Mouse (Mus musculus): ENCODE results near the gene Hspg2.

Gene Hspg2

DNA sequence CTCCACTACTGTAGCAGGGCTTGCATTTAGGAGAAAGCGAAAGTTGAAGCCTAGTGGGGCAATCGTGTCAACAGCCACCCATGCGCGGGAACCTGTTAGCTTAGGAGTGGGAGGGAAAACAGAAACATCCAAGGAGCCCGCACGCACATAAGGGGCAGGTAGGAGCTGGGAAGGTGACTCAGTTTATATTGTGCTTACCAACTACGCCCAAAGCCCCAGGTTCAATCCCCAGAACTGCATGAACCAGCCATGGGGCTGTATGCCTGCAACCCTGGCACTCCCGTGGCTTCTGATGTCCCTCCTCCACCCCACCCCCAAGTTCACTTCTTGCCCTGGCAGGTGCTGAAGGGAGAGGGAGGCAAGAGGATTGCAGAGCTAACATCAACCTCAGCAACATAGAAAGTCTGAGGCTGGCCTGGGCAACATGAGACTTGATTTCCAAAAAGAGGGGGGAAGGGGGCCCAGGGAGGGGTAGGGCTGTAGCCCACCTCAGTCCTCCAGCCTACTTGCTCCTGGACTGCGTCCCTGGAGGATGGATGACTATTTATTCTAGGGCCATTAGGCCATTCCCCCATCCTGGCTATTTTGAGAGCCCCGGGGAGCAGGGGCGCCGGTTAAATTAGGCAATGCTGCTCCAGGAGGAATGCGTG, 12.9 kb downstream of the Hspg2 start:
- no peak for DNase-seq

DNA sequence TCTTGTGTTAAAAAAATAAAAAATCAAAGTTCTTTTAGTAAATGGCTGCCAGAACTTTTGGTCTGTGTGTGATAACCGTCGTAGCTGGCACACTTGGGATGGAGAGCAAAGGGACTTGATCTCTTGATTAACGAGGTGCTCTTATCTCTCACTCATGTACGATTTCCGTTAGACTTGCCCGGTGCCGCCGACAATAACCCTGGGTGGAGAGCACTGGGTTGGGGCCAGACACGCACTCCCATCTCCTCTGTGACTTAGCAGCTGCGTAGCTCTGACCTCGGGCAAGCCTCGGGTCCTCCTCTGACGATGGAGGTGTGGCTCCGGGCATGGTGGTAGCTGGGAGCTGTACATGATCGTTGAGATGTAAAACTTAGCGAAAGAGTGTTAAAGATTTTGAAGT, 15.3 kb downstream of the Hspg2 start:
- DNase-seq, result no peak

- no peak for DNase-seq
These were observed 16.0 kb downstream of the Hspg2 start for GRCm38 (mm10) chr4:137484586-137484985.

GRCm38 (mm10) chr4:137485258-137485960, 16.8 kb downstream of the Hspg2 start:
- DNase-seq, result no peak

GRCm38 (mm10) chr4:137486081-137487014, 17.8 kb downstream of the Hspg2 start:
- no peak for DNase-seq

GRCm38 (mm10) chr4:137487286-137488000, 18.9 kb downstream of the Hspg2 start:
- no peak for DNase-seq

DNA sequence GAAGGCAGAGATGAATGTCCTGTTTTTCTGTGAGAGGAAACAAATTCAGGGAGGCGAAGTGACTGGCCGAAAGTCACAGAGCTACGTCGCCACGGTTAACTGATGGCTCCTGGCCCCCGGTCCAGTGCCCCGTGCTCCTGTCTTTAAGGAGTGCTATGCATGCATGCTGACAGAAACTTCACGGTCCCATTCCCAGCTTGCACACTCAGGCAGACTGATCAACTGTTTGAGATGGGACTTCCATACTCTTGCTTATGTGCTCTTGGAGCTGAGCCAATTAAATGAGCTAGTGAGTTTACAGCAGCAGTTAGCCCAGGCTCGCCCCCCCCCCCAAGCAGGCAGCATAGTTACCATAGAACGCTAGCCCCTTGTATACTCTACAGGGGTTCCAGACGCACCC, 19.5 kb downstream of the Hspg2 start:
- DNase-seq, result no peak

DNA sequence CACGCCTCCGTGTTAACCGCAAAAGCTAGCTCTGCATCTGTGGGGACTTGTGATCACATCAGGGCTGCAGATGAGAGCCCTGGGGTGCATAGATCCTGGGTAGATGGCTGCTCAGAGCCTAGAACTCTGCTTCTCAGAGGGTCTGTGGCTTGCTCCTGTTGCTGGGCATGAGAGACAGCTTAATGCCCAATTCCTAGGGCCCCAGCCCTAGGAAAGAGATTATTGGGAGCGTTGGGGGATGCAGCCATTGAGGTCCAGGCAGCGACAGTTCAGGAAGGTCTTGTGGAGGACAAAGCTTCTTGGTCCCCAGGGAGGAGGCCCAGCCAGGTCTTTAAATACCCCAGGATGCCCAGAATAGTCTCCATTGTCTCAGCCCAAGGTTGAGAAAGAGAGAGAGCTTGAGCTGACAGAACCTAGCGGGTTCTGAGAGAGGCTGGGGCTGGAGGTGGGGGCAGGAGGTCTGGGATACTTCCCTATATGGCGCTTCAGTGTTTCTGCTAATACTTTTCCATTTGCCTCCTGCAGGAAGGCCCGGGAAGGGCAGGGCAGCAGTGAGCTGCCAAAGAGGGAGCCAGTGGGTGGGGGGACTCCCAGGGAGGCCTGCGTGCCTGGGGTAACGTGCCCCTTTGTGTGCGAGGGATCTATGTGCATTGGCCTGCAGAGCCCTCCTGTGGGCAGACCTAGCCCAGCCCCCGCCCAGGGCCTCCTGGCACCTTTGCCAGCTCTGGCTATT, 20.2 kb downstream of the Hspg2 start:
- peak; percentile 71 for DNase-seq

- no peak for DNase-seq
These were observed 21.4 kb downstream of the Hspg2 start for GRCm38 (mm10) chr4:137489996-137490395.

DNA sequence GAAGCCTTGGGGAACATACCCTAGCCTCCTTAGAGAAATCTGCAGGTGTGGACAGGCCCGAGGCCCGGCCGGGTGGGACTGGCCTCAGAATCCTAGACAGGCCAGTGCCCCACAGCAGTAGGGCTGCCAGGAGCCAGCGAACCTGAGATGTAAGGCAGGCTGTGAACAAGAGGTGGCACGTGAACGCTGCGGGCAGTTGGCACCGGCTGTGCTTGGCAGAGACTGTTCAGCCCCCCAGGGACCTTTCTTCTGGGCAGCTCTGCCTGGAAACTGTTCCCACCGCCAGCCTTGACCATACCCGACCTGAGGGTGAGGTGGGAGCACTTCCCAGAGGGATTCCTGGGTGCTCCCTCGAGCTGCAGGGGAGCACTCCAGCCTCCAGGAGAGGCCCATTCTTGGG, 24.0 kb downstream of the Hspg2 start:
- no peak for DNase-seq

- no peak for DNase-seq
These were observed 24.6 kb downstream of the Hspg2 start for GRCm38 (mm10) chr4:137493187-137493586.

- peak; percentile 70 for DNase-seq
These were observed 26.4 kb downstream of the Hspg2 start for GRCm38 (mm10) chr4:137494751-137495500.

DNA sequence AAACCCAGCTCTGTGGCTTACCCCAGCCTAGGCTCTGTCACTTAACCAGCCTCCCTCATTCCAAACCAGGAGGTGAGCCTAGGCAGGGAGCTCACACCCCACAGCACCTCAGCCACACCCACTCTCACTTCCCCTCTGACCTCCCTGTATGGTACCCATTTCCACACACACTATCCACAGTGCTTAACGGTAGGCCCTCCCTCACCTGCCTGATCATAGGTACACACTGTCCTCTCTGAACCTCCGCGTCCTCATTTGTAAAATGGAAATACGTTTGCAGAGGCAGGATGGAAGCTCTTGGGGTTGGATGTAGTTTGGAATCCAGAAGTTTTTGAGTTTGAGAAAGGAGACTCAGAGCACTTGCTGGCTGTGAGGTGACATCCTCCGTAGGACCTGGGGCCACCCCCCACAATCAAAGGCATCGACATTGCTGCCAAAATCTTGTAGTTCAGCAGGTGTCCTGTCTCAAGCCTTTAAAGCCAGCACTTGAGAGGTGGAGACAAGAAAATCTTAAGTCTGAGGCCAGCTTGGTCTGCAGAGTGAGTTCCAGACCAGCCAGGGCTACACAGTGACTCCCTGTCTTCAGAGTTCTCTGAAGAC, 27.0 kb downstream of the Hspg2 start:
- DNase-seq, result no peak

DNA sequence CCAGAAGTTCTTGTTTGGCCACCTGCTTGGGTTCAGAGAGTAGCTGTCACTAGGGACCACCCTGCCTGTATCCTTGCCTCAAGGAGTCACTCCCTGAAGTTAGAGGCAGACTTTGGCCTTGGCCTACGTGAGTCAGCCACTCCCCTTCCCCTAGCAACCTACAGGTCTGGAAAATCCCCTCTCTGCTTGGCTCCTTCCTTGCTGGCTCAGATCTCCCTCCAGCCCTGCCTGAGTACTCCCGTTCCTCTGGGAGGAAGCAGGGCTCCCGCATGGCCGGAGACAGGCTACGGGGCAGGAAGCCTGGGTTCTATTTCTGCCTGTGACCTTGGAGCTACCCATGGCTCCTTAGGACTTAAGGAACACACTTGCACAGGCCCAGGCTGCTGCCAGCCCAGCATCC, 28.8 kb downstream of the Hspg2 start:
- DNase-seq, result no peak

DNA sequence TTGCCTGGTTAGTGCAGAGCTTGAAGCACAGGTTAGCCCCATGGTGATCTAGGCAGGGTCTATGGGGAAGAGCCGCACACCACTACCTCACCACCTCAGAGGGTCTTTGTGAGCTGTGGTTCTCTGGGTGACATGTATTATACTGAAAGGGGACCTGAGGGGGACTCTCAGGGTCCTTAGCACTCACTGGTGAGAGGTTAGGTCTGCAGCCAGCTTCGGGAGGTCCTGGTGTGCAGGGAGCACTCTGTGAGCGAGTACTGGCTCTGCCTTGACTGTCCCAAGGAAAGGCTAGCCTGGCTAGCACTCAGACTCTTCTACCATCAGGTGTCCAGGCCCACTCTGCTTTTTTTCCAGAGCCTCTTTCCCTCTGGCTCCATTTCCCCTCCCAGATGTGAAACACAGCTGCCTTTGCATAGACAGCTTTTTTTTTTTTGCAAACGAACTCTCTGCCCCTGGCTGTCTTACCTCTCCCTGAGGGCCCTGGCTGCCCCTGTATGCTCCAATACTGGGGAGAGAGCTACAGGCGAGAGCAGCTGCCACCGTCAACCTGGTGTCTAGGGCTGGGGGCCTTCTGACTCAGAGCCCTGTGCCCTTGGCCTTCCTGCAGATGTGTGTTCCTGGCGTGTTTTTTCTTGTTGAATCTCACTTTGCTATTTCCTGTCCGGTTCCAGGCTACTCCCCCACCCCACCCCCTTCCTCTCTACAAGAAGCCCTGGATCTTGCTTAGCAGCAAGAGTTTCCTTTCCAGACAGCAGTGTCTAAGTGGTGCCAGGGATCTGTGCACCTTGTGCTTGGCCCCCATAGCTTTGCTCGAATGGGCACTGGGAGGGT, 29.5 kb downstream of the Hspg2 start:
- DNase-seq, result no peak

GRCm38 (mm10) chr4:137498882-137499583, 30.5 kb downstream of the Hspg2 start:
- no peak for DNase-seq

DNA sequence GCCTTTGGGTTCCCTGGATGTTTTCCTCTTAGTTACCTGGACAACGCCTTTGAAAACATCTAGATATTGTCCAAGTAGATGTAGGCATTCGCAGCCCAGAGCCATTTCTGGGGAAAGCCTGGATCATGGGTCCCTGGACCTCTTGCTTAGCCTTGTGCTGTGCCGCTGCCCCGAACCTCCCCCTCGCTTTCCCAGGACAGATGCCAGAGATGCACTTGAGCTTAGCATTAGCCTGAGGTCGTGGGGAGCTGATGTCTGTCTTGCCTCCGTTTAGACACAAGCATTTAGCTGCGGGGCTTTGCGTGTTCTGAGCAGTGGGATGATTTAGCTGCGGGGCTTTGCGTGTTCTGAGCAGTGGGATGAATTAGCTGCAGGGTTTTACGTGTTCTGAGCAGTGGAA, 31.6 kb downstream of the Hspg2 start:
- no peak for DNase-seq

- no peak for DNase-seq
These were observed 32.4 kb downstream of the Hspg2 start for GRCm38 (mm10) chr4:137500953-137501352.

DNA sequence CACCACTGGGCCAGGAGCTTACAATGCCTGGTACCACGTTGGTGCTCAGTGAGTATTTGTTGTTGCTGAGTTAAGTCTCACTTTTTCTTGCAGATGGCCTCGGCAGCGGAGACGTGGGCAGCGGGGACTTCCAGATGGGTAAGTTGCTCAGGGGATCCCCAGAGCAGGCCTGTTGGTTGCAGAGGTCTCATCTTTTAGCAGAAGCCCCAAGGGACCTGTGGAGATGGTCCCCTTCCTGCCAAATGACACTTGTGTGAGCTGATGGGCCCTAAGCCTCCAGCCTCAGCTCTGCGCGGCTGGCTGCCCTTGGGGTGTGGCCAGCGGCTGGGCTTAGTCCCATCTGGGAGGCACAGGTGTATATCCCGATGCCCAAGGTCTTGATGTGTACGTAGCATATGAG, 33.6 kb downstream of the Hspg2 start:
- no peak for DNase-seq
